Mouse (Mus musculus) liver, embryonic 14.5 days (tissue): ENCODE data around the gene 5730480H06Rik.

Experiments
- CTCF ChIP-seq: IDR thresholded peaks from 2 replicates; pipeline ENCODE4 v1.5.1; 2016; ENCODE audit warnings: antibody characterized with exemption, low read depth, control low read depth
- EP300 ChIP-seq: IDR thresholded peaks from 2 replicates; pipeline ENCODE4 v1.6.1; 2016; ENCODE audit warnings: antibody characterized with exemption, low read depth

DNA sequence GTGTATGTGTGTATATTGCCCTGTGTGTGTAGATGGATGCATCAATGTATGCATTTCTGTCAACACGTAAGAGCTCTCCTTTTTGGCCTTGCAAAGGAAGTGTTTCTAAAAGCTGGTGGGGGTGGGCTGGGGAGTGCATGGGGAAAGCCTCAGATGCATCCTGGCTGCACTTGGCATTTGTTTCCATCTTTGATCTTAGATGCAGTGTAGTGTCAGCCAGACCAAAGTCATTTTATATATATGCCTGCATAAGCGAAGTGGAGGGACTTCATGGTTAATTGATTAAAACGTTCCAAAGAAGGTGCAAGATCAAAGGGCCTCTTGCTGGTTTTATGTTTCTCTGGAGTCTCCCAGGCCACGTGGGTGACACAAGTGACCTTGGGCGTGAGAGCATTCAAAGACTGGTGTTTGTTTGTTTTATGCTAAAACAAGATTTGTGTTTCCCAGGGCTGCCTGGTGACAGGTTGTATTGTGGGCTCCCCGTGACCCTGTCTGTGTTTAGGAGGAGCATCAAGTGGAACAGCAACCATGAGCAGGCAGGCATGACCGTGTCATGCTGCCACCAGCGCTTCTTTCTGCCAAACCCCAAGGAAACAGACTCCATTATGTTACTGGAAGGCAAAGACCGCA lies 6.2 kb downstream of the 5730480H06Rik start:
- TF ChIP-seq CTCF (no peak), EP300 (no peak)
